Mouse (Mus musculus) MEL (cell line): Measurements from ENCODE around the gene Atp8a1.

ENCODE experiments used
- NRF1 ChIP-seq: IDR thresholded peaks from 2 replicates; pipeline ENCODE4 v1.6.1; 2014; ENCODE audit warnings: low read depth, mild to moderate bottlenecking, inconsistent platforms, low read length, improper control_type of control experiment, moderate library complexity; ENCODE audit not compliant: poor library complexity, insufficient read depth, severe bottlenecking
- POLR2A ChIP-seq, 2 experiments: IDR thresholded peaks; 2 replicates each; pipeline ENCODE4 v1.6.1; 2011 to 2012; ENCODE audit warnings: low read length in 2 of 2, mild to moderate bottlenecking in 2 of 2, control low read depth in 1 of 2, improper control_type of control experiment in 1 of 2, low read depth in 1 of 2, moderate library complexity in 1 of 2; ENCODE audit not compliant: control insufficient read depth in 1 of 2, insufficient read depth in 1 of 2, poor library complexity in 1 of 2
- POLR2AphosphoS5 ChIP-seq: IDR thresholded peaks from 2 replicates; pipeline ENCODE4 v1.6.1; 2012; ENCODE audit warnings: low read depth, borderline replicate concordance, mild to moderate bottlenecking, inconsistent platforms, low read length, moderate library complexity, mixed read lengths

GRCm38 (mm10) chr5:67863950-67864391 lies 16.7 kb upstream of the Atp8a1 start:
- TF ChIP-seq POLR2A (IDR thresholded peaks at IDR 0.05; ENCODE audit: control insufficient read depth in 1 of 2, insufficient read depth in 1 of 2, low read depth in 1 of 2, low read length in 2 of 2, poor library complexity in 1 of 2) (no peak), NRF1 (no peak), POLR2AphosphoS5 (no peak)
